10 mouse cellular contexts compared by ENCODE assay signal in genomic region chr2:142838118-142838517, GRCm38 (mm10).
DNase-seq lines count a peak whose midpoint lies in the region; ATAC-seq and TF ChIP-seq lines count a peak whose summit lies in the region.
"Had no signal": no experiment of that assay in that cellular context is flagged by ENCODE, and none has a peak within 500 bp of the region (broad histone marks: within the 10 kb centered on the region; RNA-seq: fewer than 3 reads in every experiment).

No protein-coding gene starts in this region.

- TF ChIP-seq CTCF in stomach, postnatal 0 days (IDR thresholded peaks at IDR 0.05; ENCODE audit: low read depth): no peak
- TF ChIP-seq CTCF in cerebellum, adult 2 months (IDR thresholded peaks at IDR 0.05; ENCODE audit: borderline replicate concordance, insufficient read depth, low read depth, low read length): no peak

- no peak overlapping the region for H3K27ac ChIP-seq in midbrain, embryonic 14.5 days (replicated peaks; ENCODE audit: low read depth, low read length)
- no peak overlapping the region for H3K27ac ChIP-seq in midbrain, embryonic 16.5 days (ENCODE audit: low read length)
- H3K27ac ChIP-seq in limb, embryonic 13.5 days: peak overlapping the region; percentile 12; the same call in 1 of the 2 replicates
- peak overlapping the region; percentile 41; the same call in 1 of the 2 replicates for H3K27ac ChIP-seq in stomach, postnatal 0 days (replicated peaks)
- H3K27ac ChIP-seq in cerebellum, adult 2 months (ENCODE audit: insufficient read depth, low read length): no peak overlapping the region
- H3K27ac ChIP-seq: forebrain, embryonic 13.5 days; hindbrain, embryonic 15.5 days had no signal

- H3K9me3 ChIP-seq in midbrain, embryonic 14.5 days (ENCODE audit: control insufficient read depth, low read length): no peaks in the 10 kb centered on the region
- no peaks in the 10 kb centered on the region for H3K9me3 ChIP-seq in midbrain, embryonic 16.5 days (replicated peaks; ENCODE audit: control insufficient read depth, low read length, poor library complexity, severe bottlenecking)
- no peaks in the 10 kb centered on the region for H3K9me3 ChIP-seq in limb, embryonic 13.5 days
- H3K9me3 ChIP-seq in stomach, postnatal 0 days (ENCODE audit: control insufficient read depth, low read length): no peaks in the 10 kb centered on the region
- H3K9me3 ChIP-seq: forebrain, embryonic 13.5 days; hindbrain, embryonic 15.5 days had no signal

- H3K4me1 ChIP-seq in midbrain, embryonic 14.5 days (ENCODE audit: control insufficient read depth, insufficient read depth, low read length): no peaks in the 10 kb centered on the region
- no peaks in the 10 kb centered on the region for H3K4me1 ChIP-seq in midbrain, embryonic 16.5 days (ENCODE audit: control insufficient read depth, insufficient read depth, low read length)
- H3K4me1 ChIP-seq in limb, embryonic 13.5 days: peaks cover 4% of the 10 kb centered on the region; the same call in 1 of the 2 replicates
- H3K4me1 ChIP-seq in stomach, postnatal 0 days (replicated peaks; ENCODE audit: control insufficient read depth, insufficient read depth): no peaks in the 10 kb centered on the region
- H3K4me1 ChIP-seq in cerebellum, adult 2 months (ENCODE audit: control insufficient read depth, insufficient read depth, low read length): peaks cover 4% of the 10 kb centered on the region
- H3K4me1 ChIP-seq: hindbrain, embryonic 15.5 days had no signal

- no peak overlapping the region for H3K4me3 ChIP-seq in midbrain, embryonic 14.5 days (replicated peaks; ENCODE audit: low read depth, low read length)
- no peak overlapping the region for H3K4me3 ChIP-seq in midbrain, embryonic 16.5 days (ENCODE audit: low read depth, low read length)
- H3K4me3 ChIP-seq in limb, embryonic 13.5 days: no peak overlapping the region
- no peak overlapping the region for H3K4me3 ChIP-seq in stomach, postnatal 0 days (ENCODE audit: low read depth, low read length)
- no peak overlapping the region for H3K4me3 ChIP-seq in cerebellum, adult 2 months (replicated peaks; ENCODE audit: insufficient read depth, low read depth, low read length)
- H3K4me3 ChIP-seq: forebrain, embryonic 13.5 days; hindbrain, embryonic 15.5 days had no signal

- no peaks in the 10 kb centered on the region for H3K36me3 ChIP-seq in midbrain, embryonic 14.5 days (ENCODE audit: control insufficient read depth, insufficient read depth, low read length)
- no peaks in the 10 kb centered on the region for H3K36me3 ChIP-seq in midbrain, embryonic 16.5 days (ENCODE audit: control insufficient read depth, insufficient read depth, low read length)
- H3K36me3 ChIP-seq in limb, embryonic 13.5 days: peaks cover 3% of the 10 kb centered on the region; the same call in 1 of the 2 replicates
- H3K36me3 ChIP-seq in stomach, postnatal 0 days (ENCODE audit: control insufficient read depth, insufficient read depth, low read length): no peaks in the 10 kb centered on the region; the same call in 1 of the 2 replicates
- H3K36me3 ChIP-seq: hindbrain, embryonic 15.5 days had no signal

- TF ChIP-seq EP300 in stomach, postnatal 0 days (optimal IDR thresholded peaks at IDR 0.05): no peak

- no peak for TF ChIP-seq POLR2A in cerebellum, adult 2 months (IDR thresholded peaks at IDR 0.05; ENCODE audit: borderline replicate concordance, insufficient read depth, low read length)

- no peaks in the 10 kb centered on the region for H3K27me3 ChIP-seq in midbrain, embryonic 14.5 days (ENCODE audit: control insufficient read depth, insufficient read depth, low read length)
- no peaks in the 10 kb centered on the region for H3K27me3 ChIP-seq in midbrain, embryonic 16.5 days (ENCODE audit: control insufficient read depth, insufficient read depth, low read depth, low read length)
- H3K27me3 ChIP-seq in limb, embryonic 13.5 days: no peaks in the 10 kb centered on the region
- no peaks in the 10 kb centered on the region for H3K27me3 ChIP-seq in stomach, postnatal 0 days (ENCODE audit: control insufficient read depth, insufficient read depth, low read length)
- no peaks in the 10 kb centered on the region for H3K27me3 ChIP-seq in cerebellum, adult 2 months (ENCODE audit: control insufficient read depth, insufficient read depth, low read length)
- H3K27me3 ChIP-seq: forebrain, embryonic 13.5 days; hindbrain, embryonic 15.5 days had no signal

- ATAC-seq in midbrain, embryonic 14.5 days (ENCODE audit: low FRiP score, low TSS enrichment): no peak
- no peak for ATAC-seq in midbrain, embryonic 16.5 days
- ATAC-seq in limb, embryonic 13.5 days (ENCODE audit: low FRiP score, low read depth): no peak
- peak; percentile 42; the same call in 1 of the 2 replicates for ATAC-seq in stomach, postnatal 0 days (ENCODE audit: low FRiP score, low TSS enrichment)
- ATAC-seq: forebrain, embryonic 13.5 days had no signal

- H3K4me2 ChIP-seq in midbrain, embryonic 14.5 days (ENCODE audit: low read length): no peak overlapping the region
- no peak overlapping the region for H3K4me2 ChIP-seq in midbrain, embryonic 16.5 days (ENCODE audit: low read length)
- H3K4me2 ChIP-seq in limb, embryonic 13.5 days (replicated peaks): no peak overlapping the region
- H3K4me2 ChIP-seq in stomach, postnatal 0 days (replicated peaks; ENCODE audit: low read depth): no peak overlapping the region
- H3K4me2 ChIP-seq: forebrain, embryonic 13.5 days; hindbrain, embryonic 15.5 days had no signal

- DNase-seq in midbrain, embryonic 14.5 days: peak; percentile 15
- DNase-seq in heart, postnatal 10 days: peak; percentile 19 to 40
- DNase-seq in stomach, postnatal 0 days (ENCODE audit: low spot score): peak; percentile 19
- DNase-seq in layer of hippocampus, postnatal 10 days (ENCODE audit: low spot score in 2 of 2): no peak
- no peak for DNase-seq in cerebellum, adult 2 months
- DNase-seq: cerebellum, adult 9-11 months had no signal

- WGBS in midbrain, embryonic 14.5 days: 95% methylated on average over 1 of the region's 1 CpGs
- WGBS in midbrain, embryonic 16.5 days: 74% methylated on average over 1 of the region's 1 CpGs
- 36% methylated on average over 1 of the region's 1 CpGs for WGBS in limb, embryonic 13.5 days
- WGBS in stomach, postnatal 0 days: 15% methylated on average over 1 of the region's 1 CpGs
- WGBS in cerebellum, adult 2 months: 81% methylated on average over 1 of the region's 1 CpGs

- intact Hi-C loops in heart, postnatal 10 days (cut with DNase I): no loop called here

- no peak overlapping the region for H3K9ac ChIP-seq in midbrain, embryonic 14.5 days (replicated peaks; ENCODE audit: low read length)
- H3K9ac ChIP-seq in midbrain, embryonic 16.5 days (ENCODE audit: low read depth, low read length): no peak overlapping the region
- H3K9ac ChIP-seq in limb, embryonic 13.5 days: no peak overlapping the region
- H3K9ac ChIP-seq in stomach, postnatal 0 days (ENCODE audit: low read length): no peak overlapping the region
- H3K9ac ChIP-seq: forebrain, embryonic 13.5 days; hindbrain, embryonic 15.5 days had no signal

Comparison
In these comparisons a context has a peak if more than half of its experiments do, and no peak if none do; other contexts are left out.
1. DNase-seq: peak in midbrain, embryonic 14.5 days (single experiment), heart, postnatal 10 days (2 of 2) and stomach, postnatal 0 days (single experiment); none in layer of hippocampus, postnatal 10 days (0 of 2) and cerebellum, adult 2 months (0 of 2).
2. H3K27ac ChIP-seq: peak in limb, embryonic 13.5 days (single experiment) and stomach, postnatal 0 days (single experiment); none in midbrain, embryonic 14.5 days (single experiment), midbrain, embryonic 16.5 days (single experiment) and cerebellum, adult 2 months (single experiment).